Mouse (Mus musculus): ENCODE measurements around the gene Nod2. TPM values are rescaled to one million over a fixed set of nuclear protein-coding genes. Genes with fewer than 3 reads are reported as not detected.
"Not testable (repeated sequence)": the region's sequence is repeated elsewhere in the genome, so short reads cannot be mapped to it uniquely, and the experiment has no call there.

The Nod2 gene
- total RNA-seq, 2 experiments from 2014 or later: 0.27 to 0.45 TPM

DNA sequence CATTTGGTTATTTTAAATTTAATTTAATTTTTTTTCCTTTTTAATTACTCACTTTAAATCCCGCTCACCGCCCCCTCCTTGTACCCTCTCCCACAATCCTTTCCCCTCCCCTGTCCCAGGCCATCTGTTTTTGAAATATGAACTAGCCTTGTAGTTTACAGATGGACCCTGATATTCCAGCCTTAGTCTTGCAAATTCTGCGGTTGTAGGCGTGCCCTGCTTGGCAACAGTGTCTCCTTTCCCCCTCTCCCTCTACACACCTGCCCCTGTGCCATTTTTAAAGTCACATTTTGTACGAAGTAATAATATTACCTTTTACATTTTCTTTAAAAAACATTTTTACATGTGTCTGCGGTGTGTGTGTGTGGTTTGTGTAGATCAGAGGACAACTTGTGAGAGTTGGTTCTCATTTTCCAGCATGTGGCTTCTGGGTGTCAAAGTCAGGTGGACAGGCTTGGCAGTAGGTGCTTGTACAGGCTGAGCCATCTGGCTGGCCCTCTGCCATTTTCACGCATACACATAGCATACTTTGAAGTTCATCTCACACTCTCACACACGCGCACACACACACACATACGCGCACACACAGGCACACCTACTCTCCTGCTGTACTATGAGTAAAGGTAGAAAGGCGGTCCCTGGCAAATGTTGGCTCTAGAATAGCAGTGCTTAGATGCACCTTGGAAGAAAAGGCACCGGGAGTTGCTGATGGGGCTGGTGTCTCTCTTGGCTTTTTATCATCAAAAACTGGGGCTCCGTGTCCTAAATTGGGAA is 18.9 kb upstream of the Nod2 start:
- intact Hi-C loops (cut with DNase I): loop anchor here (5.0 kb wide), 1 partner anchor 176 kb away; no protein-coding TSS in a partner anchor
- DNase-seq (ENCODE audit: low spot score in 2 of 2): peak; percentile 47 to 53

DNA sequence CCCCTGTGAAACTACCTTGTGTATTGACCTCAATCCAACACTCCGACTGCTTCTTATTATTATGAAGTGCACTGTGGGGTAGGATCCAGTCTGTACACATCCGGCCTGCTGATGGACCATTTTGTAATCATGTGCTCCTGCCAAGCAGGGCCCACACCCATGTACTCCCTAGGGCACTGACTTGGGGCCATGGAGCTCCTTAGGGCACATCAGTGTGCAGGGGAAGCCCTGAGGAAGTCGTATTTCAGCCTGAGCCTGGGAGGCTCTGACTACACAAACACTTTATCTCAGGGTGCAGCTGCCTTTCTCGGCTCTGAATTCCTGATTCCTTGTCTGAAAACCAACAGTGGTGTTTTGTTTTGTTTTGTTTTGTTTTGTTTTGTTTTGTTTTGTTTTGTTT is 16.9 kb upstream of the Nod2 start:
- no peak for DNase-seq (ENCODE audit: low spot score in 2 of 2)
- intact Hi-C loops (cut with DNase I): no loop called here

DNA sequence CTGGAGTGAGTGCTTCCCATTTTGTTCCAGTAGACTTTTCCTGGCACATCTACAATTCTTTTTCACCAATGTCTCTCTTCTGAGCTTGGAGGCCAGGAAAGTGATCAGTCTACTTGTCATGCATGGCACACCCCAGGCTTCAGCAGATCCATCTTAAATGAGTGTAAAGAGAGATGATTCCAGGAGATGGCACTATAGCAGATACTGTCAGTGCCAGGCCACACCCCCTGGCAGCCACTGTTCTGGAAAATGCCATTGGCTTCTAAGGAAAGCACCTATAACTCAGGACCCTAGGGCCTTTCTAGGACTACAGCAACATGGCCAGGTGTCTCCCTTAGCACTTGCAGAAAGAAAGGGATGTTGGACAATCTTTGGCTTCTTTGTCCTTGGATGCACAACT is 16.0 kb upstream of the Nod2 start:
- peak in 1 of 2 experiments; percentile 24 for DNase-seq (ENCODE audit: low spot score in 2 of 2)
- intact Hi-C loops (cut with DNase I): no loop called here

GRCm38 (mm10) chr8:88633343-88633765 is 13.8 kb upstream of the Nod2 start:
- intact Hi-C loops (cut with DNase I): no loop called here
- DNase-seq (ENCODE audit: low spot score in 2 of 2): no peak

DNA sequence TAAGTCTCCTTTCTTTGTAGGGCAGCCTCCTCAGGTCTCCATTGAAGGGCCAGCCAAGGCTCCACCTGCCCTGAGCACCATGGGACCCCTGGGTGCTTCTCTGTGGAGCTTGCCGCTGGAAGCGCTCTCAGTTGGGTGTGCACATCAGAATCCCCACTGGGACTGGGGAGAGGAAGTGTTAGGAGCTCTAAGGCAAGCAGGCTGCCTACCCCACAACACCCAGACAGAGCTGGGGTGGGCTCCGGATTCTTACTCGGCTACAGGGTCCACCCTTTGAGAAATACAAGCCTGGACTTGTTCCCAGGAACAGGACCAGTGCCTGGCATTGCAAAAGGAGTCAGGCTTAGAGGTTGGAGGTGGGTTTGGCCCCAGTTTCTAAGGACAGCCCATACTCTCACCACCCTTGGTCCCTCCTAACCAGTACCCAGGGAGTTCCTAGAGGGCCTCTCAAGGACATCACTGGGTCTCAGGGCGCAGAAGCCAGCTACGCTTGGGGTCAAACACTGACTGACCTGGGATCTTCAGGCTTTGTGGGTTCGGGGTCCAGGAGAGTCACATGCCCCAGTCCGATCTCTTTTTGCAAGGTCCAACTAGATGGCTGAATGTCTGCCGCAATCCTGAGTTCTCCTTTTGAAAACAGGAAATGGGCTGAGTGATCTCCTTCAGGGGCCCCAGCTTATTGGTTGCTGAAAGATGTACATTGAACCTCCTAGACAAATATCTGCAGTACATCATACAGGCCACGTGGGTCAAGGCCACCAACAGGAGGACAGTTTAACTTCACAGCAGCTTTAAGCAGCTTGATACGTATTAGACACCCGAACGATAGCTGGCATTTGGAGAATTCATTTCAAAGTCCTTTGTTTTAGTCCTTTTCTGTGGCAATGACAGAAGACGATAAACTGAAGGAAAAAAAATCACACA is 11.4 kb upstream of the Nod2 start, which contains the start of gene Snx20:
Gene Snx20, minus strand, starts transcription at position 655 of the 924 bp plus-strand sequence.
- no peak for DNase-seq (ENCODE audit: low spot score in 2 of 2)
- intact Hi-C loops (cut with DNase I): no loop called here

DNA sequence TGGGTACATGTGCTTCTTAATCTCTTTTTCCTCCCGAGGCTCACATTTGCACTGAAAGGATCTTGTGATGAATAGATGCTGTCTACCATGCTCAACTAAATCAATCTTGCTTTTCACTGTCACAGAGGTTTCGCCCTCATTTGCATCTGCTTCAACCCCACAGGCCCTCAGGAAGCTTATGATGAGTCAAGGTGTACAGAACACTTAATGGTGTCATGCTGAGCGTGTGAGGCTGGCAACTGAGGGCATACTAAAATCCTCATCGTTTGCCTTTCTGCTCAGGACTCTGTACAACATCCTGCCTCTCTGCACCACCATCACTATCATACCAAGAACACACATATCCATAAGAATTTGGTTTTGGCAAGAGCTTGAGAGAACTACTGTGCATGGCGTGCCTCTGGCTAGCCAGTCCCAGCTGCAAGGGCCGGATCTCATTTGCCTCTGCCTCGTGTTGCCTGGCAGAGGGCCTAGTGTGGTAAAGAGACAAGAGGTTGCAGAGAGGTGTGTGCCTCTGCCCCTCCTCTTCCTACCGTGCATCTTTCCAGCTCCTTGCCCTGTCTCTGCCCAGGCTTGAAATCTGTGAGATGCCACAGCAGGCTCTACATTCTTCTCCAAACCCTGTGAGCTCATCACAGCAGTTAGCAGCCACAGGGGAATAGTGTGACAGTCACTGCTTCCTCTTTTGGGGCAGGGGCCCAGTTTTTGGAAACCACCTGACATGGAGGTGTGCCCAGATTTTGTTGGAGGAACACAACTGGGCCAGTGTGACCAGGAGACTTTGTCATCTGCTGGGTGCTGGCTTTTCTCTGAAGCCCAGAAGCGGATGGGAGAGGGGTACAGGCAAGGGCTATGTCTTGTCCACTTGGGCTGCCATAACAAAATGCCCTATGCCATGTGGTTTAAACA is 9.8 kb upstream of the Nod2 start:
- intact Hi-C loops (cut with DNase I): no loop called here
- no peak for DNase-seq (ENCODE audit: low spot score in 2 of 2)

GRCm38 (mm10) chr8:88638908-88639307 is 8.2 kb upstream of the Nod2 start:
- no peak for DNase-seq (ENCODE audit: low spot score in 2 of 2)
- intact Hi-C loops (cut with DNase I): no loop called here

- intact Hi-C loops (cut with DNase I): no loop called here
- no peak for DNase-seq (ENCODE audit: low spot score in 2 of 2)
Measured at GRCm38 (mm10) chr8:88642734-88643564, 4.2 kb upstream of the Nod2 start.

GRCm38 (mm10) chr8:88648322-88648721 is 1.2 kb downstream of the Nod2 start:
- intact Hi-C loops (cut with DNase I): no loop called here
- no peak for DNase-seq (ENCODE audit: low spot score in 2 of 2)

- no peak for DNase-seq (ENCODE audit: low spot score in 2 of 2)
- intact Hi-C loops (cut with DNase I): no loop called here
Measured at GRCm38 (mm10) chr8:88650016-88650708, 3.0 kb downstream of the Nod2 start.

DNA sequence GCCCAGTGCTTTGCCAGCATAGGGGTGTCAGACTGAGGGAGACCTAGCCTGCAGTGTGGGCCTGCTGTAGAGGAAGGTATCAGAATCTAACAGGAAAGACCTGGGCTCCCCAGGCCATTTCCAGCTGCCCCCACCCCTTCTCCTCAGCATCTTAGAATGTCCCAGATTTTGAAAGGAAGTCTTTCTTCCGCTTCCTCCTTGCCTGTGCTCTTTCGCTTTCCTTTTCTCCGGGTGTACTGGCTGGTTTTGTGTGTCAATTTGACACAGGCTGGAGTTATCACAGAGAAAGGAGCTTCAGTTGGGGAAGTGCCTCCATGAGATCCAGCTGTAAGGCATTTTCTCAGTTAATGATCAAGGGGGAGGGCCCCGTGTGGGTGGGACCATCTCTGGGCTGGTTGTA is 4.0 kb downstream of the Nod2 start:
- DNase-seq (ENCODE audit: low spot score in 2 of 2); intact Hi-C loops (cut with DNase I): not testable (repeated sequence)

- intact Hi-C loops (cut with DNase I): no loop called here
- peak; percentile 38 to 47 for DNase-seq (ENCODE audit: low spot score in 2 of 2)
Measured at GRCm38 (mm10) chr8:88655334-88655733, 8.2 kb downstream of the Nod2 start.

GRCm38 (mm10) chr8:88659873-88660272 is 12.8 kb downstream of the Nod2 start:
- intact Hi-C loops (cut with DNase I): no loop called here
- no peak for DNase-seq (ENCODE audit: low spot score in 2 of 2)

DNA sequence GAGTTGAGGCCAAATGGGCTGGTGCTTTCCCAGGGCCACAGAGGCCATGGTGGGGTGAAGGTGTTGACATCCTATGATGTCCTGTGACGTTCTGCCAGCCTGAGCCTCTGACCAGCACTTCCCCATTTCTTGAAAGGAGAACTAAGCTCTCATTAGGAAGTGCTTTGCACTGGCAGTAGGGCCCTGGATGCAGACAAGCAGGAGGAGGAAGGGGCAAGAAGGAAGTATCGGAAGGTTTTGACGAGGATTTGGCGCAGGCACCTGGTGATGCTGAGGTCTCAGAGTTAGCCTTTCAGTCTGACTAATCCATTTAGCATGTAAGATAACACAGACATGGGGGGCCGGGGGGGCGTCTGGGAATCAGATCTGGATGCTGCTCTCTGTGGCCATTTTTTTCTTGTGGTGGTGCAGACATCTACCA is 15.3 kb downstream of the Nod2 start:
- DNase-seq (ENCODE audit: low spot score in 2 of 2): no peak

DNA sequence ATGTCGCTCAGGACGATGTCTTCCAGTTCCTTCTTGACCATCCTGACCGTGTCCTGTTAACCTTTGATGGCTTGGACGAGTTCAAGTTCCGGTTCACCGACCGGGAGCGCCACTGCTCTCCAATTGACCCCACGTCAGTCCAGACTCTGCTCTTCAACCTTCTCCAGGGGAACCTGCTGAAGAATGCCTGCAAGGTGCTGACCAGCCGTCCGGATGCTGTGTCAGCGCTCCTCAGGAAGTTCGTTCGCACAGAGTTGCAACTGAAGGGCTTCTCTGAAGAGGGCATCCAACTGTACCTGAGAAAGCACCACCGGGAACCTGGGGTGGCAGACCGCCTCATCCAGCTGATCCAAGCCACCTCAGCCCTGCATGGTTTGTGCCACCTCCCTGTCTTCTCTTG is 17.0 kb downstream of the Nod2 start:
- intact Hi-C loops (cut with DNase I): no loop called here
- no peak for DNase-seq (ENCODE audit: low spot score in 2 of 2)

More for the DNA sequence above, 15.3 kb downstream of the Nod2 start:
- intact Hi-C loops (cut with DNase I): no loop called here

DNA sequence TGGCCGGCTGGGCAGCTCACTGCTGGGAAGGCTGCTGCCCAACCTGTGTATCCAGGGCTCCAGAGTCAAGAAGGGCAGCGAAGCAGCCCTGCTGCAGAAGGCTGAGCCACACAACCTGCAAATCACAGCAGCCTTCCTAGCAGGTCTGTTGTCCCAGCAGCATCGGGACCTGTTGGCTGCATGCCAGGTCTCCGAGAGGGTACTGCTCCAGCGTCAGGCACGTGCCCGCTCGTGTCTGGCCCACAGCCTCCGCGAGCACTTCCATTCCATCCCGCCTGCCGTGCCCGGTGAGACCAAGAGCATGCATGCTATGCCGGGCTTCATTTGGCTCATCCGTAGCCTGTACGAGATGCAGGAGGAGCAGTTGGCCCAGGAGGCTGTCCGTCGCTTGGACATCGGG is 17.8 kb downstream of the Nod2 start:
- intact Hi-C loops (cut with DNase I): no loop called here

DNA sequence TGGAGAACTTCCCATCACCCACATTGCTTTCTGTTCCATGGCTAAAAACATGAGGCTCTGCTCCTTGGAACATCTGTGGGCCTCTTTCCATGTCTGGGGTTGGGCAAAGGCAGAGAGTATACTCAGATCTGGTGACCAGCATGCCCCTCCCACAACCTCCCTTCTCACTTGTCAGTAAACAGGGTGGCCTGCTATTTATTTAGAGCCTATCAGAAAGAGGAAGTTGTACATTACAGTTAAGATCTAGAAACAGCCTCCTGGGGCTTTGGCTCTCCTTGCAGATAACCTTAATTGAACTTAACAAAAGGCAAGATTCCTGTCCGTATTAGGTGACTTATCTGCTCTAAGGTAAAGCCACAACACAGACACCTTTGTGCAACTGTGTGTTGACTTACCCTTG is 19.3 kb downstream of the Nod2 start:
- intact Hi-C loops (cut with DNase I): no loop called here

More for the DNA sequence above, 17.8 kb downstream of the Nod2 start:
- no peak for DNase-seq (ENCODE audit: low spot score in 2 of 2)

More for the DNA sequence above, 19.3 kb downstream of the Nod2 start:
- no peak for DNase-seq (ENCODE audit: low spot score in 2 of 2)

Measured in left cerebral cortex, postnatal 36 days (tissue).